Mouse (Mus musculus): ENCODE data around the gene Tbc1d19.

Tbc1d19 gene

GRCm38 (mm10) chr5:53920416-53920815 lies 111.0 kb downstream of the Tbc1d19 start:
- DNase-seq = no peak

- DNase-seq = no peak
These were observed 112.9 kb downstream of the Tbc1d19 start for GRCm38 (mm10) chr5:53922149-53922904.

DNA sequence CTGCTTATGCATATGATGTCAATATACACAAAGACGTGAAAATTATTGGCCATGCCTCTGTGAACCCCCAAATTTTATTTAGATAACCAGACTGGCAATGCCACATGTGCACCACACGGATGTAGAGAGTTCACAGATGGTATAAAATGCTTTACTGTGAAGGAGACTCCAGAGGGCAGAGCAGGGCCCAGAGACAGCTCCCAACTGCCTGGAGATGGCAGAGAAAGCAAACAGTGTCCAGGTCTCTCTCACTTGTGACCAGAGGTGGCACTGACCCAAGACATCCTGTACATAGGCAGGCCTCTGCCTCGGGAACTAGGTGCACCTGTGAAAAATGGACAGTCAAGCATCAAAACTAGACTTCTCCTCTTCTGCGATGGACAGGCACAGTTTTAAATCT lies 114.6 kb downstream of the Tbc1d19 start:
- DNase-seq = no peak

- no peak for DNase-seq
These were observed 117.0 kb downstream of the Tbc1d19 start for GRCm38 (mm10) chr5:53926301-53926855.

GRCm38 (mm10) chr5:53927886-53928285 lies 118.5 kb downstream of the Tbc1d19 start:
- DNase-seq = no peak

GRCm38 (mm10) chr5:53928537-53928936 lies 119.1 kb downstream of the Tbc1d19 start:
- DNase-seq = no peak

DNA sequence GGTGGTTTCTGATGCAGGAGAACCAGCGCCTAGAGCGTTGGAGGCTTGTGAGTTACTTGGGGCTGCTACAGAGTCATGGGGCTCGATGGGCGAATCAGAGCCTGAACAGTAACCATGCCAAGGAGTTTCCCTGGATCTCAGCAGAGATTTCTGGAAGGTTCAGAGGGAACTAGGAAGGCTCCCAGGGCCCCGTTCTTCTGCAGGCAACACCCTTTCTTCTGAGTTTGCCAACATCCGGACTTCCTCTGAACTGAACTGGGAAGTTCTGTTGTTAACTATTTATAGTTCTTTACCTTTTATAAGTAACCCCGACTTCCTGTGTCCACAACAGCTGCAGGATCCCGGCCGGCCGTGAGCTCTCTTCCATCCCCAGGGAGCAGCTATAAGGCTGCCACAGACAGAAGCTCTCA lies 119.8 kb downstream of the Tbc1d19 start:
- no peak for DNase-seq

DNA sequence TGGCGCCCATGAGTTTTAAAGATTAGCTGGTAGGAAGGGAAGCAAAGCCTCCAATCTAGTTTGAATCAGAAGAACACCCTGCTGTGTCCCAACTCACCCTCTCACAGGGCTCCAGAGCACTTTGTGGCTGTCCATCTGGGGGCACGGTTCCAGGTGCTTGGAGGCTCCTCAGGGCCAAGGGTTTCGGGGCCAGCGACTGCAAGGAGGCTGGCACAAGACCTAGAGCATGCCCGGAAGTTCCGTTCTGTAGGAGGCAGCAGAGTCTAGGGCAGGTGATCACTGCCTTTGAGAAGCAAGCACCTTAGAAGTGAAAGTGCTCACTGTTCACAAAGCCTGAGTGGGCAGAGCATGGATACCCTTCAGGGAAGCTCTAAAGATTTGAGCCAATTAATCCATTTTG lies 120.4 kb downstream of the Tbc1d19 start:
- no peak for DNase-seq

GRCm38 (mm10) chr5:53931011-53931410 lies 121.6 kb downstream of the Tbc1d19 start:
- no peak for DNase-seq

DNA sequence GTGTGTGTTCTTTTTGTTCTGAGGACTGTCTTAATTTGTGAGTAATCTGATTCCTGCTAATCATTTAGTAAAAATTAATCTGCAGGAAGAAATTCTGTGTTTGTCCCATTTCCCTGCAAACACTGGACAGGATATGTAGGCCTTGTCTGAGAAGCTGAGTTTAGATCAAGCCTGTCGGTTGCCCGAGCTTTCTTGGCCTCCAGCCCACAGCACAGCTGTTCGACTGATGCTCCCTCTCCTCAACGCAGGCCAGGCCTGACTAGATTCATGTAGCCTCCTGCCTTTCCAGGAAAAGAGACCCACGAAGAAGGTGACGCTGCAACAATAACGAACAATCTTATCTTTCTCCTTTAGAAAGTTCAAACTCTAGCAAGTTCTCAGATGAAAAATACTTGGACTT lies 124.2 kb downstream of the Tbc1d19 start:
- no peak for DNase-seq

DNA sequence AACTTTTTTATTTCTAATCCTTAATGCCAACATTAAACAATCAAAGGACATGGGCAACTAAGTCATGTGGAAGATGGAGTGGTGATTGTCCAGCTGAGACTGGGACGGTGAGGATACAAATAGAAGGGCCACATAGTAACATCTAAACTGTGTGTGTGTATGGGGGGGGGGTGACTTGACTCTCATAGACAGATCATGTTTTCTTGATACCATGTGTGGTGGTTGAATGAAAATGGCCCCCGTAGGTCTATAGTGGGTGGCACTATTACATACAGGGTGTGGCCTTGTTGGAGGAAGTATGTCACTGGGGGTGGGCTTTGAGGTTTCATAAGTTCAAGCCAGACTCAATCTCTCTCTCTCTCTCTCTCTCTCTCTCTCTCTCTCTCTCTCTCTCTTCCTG lies 124.6 kb downstream of the Tbc1d19 start:
- DNase-seq = no peak

DNA sequence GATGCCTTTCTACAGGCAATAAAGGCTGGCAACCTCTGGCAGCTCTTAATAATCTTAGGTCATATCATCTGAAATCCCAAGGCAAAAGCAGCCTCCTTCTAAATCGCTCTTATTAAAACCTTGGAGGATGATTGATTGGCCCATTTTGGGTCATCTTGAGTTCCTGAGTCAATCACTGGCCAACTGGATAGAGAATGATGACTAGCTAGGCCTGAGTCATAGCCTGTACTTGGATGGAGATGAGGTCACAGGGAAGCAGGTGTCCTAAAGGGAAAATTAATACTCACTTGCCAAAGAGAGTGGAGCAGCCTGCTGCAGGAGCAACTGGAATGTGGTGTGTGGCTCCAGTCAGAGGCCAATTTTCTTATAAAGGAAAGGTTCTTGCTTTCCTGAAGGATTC lies 125.4 kb downstream of the Tbc1d19 start:
- DNase-seq = no peak

DNA sequence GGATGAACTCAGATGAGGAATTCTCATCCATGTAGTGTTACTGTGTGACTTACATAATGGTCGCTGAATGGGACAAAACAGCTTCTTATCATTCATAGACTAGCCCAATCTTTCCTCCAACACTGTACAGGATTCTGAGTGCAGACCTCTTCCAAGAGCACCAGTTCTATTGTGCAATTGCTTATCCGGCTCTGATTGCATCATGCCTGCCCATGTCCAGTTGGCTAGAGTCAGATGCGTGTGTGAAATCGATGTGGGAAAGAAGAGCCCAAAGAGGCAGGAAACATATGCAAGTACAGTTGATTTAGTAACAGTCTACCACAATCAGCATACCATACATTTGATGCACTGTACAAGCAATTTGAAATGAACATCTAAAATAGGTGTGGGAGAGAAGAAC lies 127.8 kb downstream of the Tbc1d19 start:
- no peak for DNase-seq

- DNase-seq = no peak
These were observed 129.6 kb downstream of the Tbc1d19 start for GRCm38 (mm10) chr5:53939026-53939425.

- DNase-seq = no peak
These were observed 132.1 kb downstream of the Tbc1d19 start for GRCm38 (mm10) chr5:53941322-53942024.

DNA sequence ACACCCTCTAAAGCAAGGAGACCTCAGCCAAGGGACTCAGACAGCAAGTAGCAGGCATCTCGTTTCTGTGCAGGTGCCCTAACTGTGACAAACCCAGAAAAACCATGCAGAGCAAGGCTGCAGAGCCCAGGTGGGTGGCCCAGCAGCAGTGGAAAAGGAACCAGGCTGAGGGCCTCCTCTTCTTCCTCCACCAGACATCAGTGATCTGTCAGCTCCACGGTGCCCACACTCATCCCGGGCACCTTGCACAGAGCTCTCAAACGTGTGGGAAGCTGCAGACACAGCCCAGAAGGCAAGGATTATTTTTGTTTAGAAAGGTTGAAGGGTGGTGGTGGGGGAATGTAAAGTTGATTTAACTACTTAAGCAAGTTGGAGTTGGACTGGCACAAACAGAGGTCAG lies 132.9 kb downstream of the Tbc1d19 start:
- DNase-seq = no peak

DNA sequence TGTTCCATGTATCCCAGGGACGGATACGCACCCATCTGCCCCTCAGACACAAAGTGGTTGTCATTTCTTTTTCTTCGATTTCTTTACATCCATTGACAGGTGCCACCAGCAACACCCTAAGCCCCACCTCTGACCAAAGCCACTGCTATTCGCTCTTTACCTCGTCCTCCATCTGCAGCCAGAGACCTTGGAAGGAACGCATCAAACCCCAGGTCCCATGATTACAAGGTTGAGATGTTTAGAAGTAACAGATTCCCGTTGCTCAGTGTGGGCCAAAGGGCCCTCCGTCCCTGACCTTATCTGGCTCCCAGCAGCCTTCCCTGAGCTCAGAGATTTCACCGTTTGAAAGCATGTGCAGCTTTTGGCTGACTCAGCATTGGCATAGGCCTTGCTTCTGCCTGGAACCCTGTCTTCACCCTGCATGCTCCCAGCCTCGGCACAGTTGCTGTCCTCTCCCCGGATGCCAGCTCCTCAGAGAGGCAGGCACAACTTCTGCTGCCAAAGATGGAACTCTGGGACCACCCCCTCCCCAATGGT lies 134.0 kb downstream of the Tbc1d19 start:
- DNase-seq = no peak

DNA sequence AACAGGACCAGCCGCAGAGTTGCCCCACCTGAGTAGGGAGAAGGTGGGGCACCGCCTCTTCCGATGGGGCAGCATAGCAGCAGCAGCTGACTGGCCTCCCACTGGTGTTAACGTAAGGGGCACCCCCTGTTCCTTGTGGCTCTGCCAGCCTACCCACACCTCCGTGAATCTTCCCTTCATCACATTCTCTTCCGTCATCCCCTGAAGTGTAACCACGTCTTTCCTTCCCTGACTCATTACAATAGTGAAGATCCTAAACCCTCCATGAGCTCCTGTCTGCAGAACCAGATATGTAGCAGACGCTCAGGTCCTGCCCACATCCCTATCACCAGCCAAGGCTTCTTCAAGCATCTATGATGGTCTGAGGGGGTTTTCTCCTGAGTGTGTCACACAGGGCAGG lies 137.3 kb downstream of the Tbc1d19 start:
- no peak for DNase-seq

GRCm38 (mm10) chr5:53947549-53948183 lies 138.3 kb downstream of the Tbc1d19 start:
- DNase-seq = no peak

DNA sequence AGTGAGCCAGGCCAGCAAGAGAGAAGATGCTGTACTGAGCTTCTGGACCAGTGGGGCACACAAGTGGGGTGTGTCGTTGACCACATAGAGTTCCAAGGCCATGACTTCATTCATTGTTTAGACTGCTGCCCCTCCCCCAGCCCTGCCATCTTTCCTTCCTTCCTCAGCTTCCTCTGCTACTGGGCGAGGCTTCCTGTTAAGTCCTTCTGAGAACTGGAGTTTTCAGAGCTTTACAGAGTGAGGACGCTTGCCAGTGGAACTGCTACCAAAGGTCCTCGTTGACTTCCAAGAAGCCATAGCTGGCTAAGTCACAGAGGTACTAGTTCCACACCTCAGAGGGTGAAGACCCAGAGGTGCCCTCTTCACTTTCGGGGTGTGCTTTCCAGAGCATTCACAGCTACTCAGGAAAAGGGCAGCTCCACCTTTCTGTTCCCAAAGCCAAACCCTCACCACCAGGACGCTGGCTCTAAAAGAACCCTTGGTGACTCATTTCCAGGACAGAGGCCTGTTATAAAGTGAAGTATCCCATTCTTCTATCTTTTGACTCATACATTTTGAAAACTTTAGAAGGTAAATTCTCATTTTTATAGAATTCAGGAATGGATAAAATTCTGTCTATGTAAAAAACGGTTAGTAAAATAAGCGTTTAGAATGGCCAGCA lies 139.3 kb downstream of the Tbc1d19 start:
- peak; percentile 19 for DNase-seq

DNA sequence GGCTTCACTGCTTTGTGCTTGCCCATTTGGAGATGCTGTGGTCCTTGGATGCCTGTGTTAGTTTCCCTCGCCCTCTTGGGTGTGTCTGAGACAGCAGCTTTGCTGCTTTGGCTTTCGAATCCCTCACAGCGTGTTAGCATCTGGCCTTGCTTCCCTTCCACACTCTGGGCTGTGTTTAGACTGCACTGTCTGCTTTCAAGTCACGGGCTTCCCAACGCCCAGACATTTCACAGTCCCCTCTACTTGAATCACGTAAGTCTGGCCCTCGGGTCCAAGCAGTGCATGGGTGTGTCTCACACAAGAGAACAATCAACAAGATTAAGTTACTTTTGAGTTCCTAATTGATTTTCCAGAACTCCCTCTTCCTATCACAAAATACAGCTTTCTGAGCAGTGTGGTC lies 140.8 kb downstream of the Tbc1d19 start:
- no peak for DNase-seq

- no peak for DNase-seq
These were observed 143.8 kb downstream of the Tbc1d19 start for GRCm38 (mm10) chr5:53953216-53953615.
